Mouse (Mus musculus) heart, embryonic 11.5 days (tissue): ENCODE measurements around the gene Adcy5. TPM values are rescaled to one million over a fixed set of nuclear protein-coding genes. Genes with fewer than 3 reads are reported as not detected.

Experiments
- ATAC-seq: fragments of 200-750 bp; cut with Nextera tagmentation; replicated peaks from 2 replicates; pipeline ENCODE4 v1.8.0; 2017; ENCODE audit warnings: moderate library complexity; ENCODE audit not compliant: insufficient number of reproducible peaks, low FRiP score, low TSS enrichment
- H3K27ac ChIP-seq: fragments of 300-500 bp; sonication (generic); 2 replicates; pipeline ENCODE4 v1.5.1; 2014; ENCODE audit warnings: mild to moderate bottlenecking, low read depth, low read length
- H3K27me3 ChIP-seq: fragments of 300-500 bp; sonication (generic); 2 replicates; pipeline ENCODE4 v1.6.1; 2014; ENCODE audit warnings: mild to moderate bottlenecking, low read length, mixed read lengths; ENCODE audit not compliant: control insufficient read depth, insufficient read depth
- H3K36me3 ChIP-seq: fragments of 300-500 bp; sonication (generic); 2 replicates; pipeline ENCODE4 v1.6.1; 2014; ENCODE audit warnings: mild to moderate bottlenecking, low read length, moderate library complexity, mixed read lengths; ENCODE audit not compliant: control insufficient read depth, insufficient read depth
- H3K4me1 ChIP-seq: fragments of 300-500 bp; sonication (generic); 2 replicates; pipeline ENCODE4 v1.6.1; 2014; ENCODE audit warnings: low read length; ENCODE audit not compliant: control insufficient read depth, insufficient read depth
- H3K4me2 ChIP-seq: fragments of 300-500 bp; sonication (generic); 2 replicates; pipeline ENCODE4 v1.6.1; 2014; ENCODE audit warnings: mild to moderate bottlenecking, moderate library complexity
- H3K4me3 ChIP-seq: fragments of 300-500 bp; sonication (generic); 2 replicates; pipeline ENCODE4 v1.5.1; 2014; ENCODE audit warnings: low read depth, low read length
- H3K9ac ChIP-seq: fragments of 300-500 bp; sonication (generic); 2 replicates; pipeline ENCODE4 v1.6.1; 2014; ENCODE audit warnings: mild to moderate bottlenecking, low read depth, low read length, moderate library complexity
- H3K9me3 ChIP-seq: fragments of 300-500 bp; sonication (generic); replicated peaks from 2 replicates; pipeline ENCODE4 v1.6.1; 2016; ENCODE audit warnings: low read length; ENCODE audit not compliant: control insufficient read depth
- WGBS: fragments of 180-500 bp; shearing (Covaris S2); extraction: QIAGEN DNeasy Blood & Tissue Kit; methylation state at CpG from one replicate; pipeline ENCODE4 v1.1.7; 2014; ENCODE audit not compliant: insufficient replicate concordance; 5-methylcytosine and 5-hydroxymethylcytosine counted together
- polyA plus RNA-seq: library from polyadenylated mRNA; unstranded; fragments of >200 nt; fragmentation: Nextera tagmentation; extraction: Ambion mirVana; gene quantifications from 2 replicates; pipeline ENCODE4 v1.2.1, GENCODE M21; 2014

Gene Adcy5
- polyA plus RNA-seq, 1 experiment from 2014 or later, result 5.6 TPM

DNA sequence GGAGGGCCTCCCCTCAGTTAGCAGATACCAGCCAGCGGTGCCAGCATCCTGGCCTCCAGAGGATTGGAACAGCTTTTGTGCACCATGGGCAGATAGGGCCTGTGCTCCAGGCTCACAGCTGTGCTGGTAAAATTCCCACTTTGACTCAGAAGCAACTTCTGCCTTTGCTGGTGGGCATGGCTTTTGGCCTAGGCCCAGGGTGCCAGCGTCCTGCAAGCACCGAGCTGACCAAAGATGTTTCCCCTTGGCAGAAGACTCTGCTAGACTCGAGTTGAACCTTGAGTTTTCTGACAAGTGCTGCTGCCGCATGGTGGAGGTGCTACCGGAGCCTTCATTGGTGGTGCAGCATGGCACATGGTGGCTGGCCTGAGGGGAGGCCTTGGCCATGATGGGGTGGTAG lies 149.0 kb downstream of the Adcy5 start:
- H3K27me3 ChIP-seq, result no peaks in the 10 kb centered on the region
- peaks cover 7% of the 10 kb centered on the region; the same call in 1 of the 2 replicates for H3K36me3 ChIP-seq
- H3K4me2 ChIP-seq, result no peak overlapping the region
- no peak overlapping the region for H3K27ac ChIP-seq
- no peak for ATAC-seq
- H3K9me3 ChIP-seq, result no peaks in the 10 kb centered on the region
- H3K4me1 ChIP-seq, result peaks cover 5% of the 10 kb centered on the region; the same call in 1 of the 2 replicates
- H3K4me3 ChIP-seq, result no peak overlapping the region
- H3K9ac ChIP-seq, result no peak overlapping the region
- WGBS, result 88% methylated on average over 6 of the region's 6 CpGs

DNA sequence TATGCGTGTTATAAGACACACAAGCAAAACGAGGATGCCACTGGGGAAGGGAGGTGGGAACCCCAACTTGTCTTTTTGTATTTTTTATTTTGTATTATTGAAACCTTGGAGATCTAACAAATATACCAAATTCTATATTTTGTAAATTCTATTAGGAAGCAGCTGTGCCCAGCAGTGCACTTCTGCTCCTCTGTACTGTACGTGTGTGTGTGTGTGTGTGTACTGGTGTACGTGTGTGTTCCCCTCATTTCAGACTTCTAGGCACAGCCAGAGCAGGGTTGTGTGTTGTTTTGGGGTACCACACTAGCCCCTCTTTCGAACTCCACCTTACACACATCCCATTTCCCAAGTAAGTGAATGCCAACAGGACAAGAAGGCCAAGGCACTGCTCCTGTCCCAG lies 149.7 kb downstream of the Adcy5 start:
- H3K27me3 ChIP-seq, result no peaks in the 10 kb centered on the region
- H3K4me3 ChIP-seq, result no peak overlapping the region
- peaks cover 5% of the 10 kb centered on the region; the same call in 1 of the 2 replicates for H3K4me1 ChIP-seq
- no peak overlapping the region for H3K4me2 ChIP-seq
- H3K9me3 ChIP-seq, result no peaks in the 10 kb centered on the region
- H3K27ac ChIP-seq, result no peak overlapping the region
- no peak for ATAC-seq
- H3K9ac ChIP-seq, result no peak overlapping the region
- WGBS, result 85% methylated on average over 5 of the region's 5 CpGs
- H3K36me3 ChIP-seq, result peaks cover 5% of the 10 kb centered on the region; the same call in 1 of the 2 replicates

DNA sequence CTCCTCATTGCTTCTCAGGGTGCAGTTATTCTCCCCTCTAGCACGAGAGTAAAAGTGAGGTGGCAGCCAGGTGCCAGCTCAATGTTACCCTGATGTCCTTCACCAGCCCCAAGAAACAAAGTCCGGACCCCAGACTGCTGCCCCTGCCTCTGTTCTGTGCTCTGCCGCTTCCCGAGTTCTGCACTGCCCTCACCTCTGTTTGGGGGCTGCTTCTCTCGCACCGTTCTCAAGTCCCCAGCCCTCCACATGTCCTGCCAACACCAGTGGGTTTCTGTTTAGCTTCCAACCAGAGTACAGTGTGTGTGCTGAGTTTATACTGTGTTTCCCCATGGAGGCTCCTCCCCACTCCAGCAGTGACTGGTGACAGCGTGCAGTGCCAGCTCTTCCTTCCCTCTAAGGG lies 150.5 kb downstream of the Adcy5 start:
- peaks cover 5% of the 10 kb centered on the region; the same call in 1 of the 2 replicates for H3K4me1 ChIP-seq
- H3K27ac ChIP-seq, result no peak overlapping the region
- no peak overlapping the region for H3K4me3 ChIP-seq
- no peak overlapping the region for H3K9ac ChIP-seq
- H3K9me3 ChIP-seq, result no peaks in the 10 kb centered on the region
- H3K27me3 ChIP-seq, result no peaks in the 10 kb centered on the region
- H3K36me3 ChIP-seq, result no peaks in the 10 kb centered on the region; the same call in 1 of the 2 replicates
- ATAC-seq, result no peak
- 80% methylated on average over 7 of the region's 7 CpGs for WGBS
- H3K4me2 ChIP-seq, result no peak overlapping the region

DNA sequence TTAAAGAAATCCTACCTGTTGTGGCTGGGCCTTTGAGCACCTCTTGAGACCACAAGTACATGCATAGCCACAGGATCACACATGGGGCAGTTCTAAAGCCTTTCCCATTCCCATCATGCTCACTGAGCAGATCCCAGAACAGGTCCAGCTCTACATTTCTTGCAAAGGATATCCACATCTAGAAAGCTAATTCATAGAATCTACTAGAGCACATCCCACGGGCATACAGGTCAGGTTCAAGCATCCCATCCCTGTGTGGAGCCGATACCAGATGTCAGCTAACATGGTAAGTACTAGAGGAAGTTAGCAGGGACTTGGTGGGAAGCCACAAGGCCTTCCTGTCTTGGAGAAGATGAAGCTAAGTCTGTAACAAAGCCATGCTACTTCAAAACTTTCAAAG lies 152.0 kb downstream of the Adcy5 start:
- Histone ChIP-seq H3K4me1 (peaks cover 10% of the 10 kb centered on the region), H3K4me3 (no peak overlapping the region), H3K9ac (no peak overlapping the region), H3K36me3 (no peaks in the 10 kb centered on the region; the same call in 1 of the 2 replicates), H3K4me2 (no peak overlapping the region), H3K27me3 (no peaks in the 10 kb centered on the region), H3K9me3 (no peaks in the 10 kb centered on the region), H3K27ac (no peak overlapping the region)
- WGBS, result 88% methylated on average over 2 of the region's 2 CpGs
- ATAC-seq, result no peak

- Histone ChIP-seq H3K4me2 (no peak overlapping the region), H3K36me3 (no peaks in the 10 kb centered on the region; the same call in 1 of the 2 replicates), H3K27me3 (no peaks in the 10 kb centered on the region), H3K9ac (no peak overlapping the region), H3K4me1 (peaks cover 10% of the 10 kb centered on the region), H3K27ac (no peak overlapping the region), H3K4me3 (no peak overlapping the region), H3K9me3 (no peaks in the 10 kb centered on the region)
- WGBS, result 64% methylated on average over 2 of the region's 2 CpGs
- no peak for ATAC-seq
These were observed 152.7 kb downstream of the Adcy5 start for GRCm38 (mm10) chr16:35307331-35307730.

DNA sequence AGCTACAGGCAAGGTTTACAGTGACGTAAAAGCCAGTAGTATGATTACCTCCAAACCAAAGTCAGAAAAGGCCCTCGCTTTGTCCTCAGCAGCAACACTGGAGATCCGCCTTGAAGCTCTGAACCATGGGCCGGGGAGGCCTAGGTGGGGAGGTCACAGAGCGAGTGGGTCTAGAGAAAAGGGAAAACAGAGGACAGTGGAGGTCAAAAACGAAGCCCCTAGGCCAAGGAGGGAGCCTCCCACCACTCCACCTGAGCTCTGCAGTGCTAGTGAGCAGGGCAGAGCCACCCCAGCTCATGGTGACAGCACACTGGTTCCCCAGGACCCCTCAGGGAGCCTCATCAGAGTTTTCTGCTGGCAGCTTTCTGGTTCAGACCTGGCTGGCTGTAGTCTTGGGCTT lies 153.3 kb downstream of the Adcy5 start:
- no peak overlapping the region for H3K4me2 ChIP-seq
- no peak overlapping the region for H3K27ac ChIP-seq
- no peak overlapping the region for H3K4me3 ChIP-seq
- H3K9ac ChIP-seq, result no peak overlapping the region
- 76% methylated on average over 6 of the region's 6 CpGs for WGBS
- no peak for ATAC-seq
- H3K9me3 ChIP-seq, result no peaks in the 10 kb centered on the region
- H3K4me1 ChIP-seq, result peaks cover 10% of the 10 kb centered on the region
- no peaks in the 10 kb centered on the region; the same call in 1 of the 2 replicates for H3K36me3 ChIP-seq
- H3K27me3 ChIP-seq, result no peaks in the 10 kb centered on the region

DNA sequence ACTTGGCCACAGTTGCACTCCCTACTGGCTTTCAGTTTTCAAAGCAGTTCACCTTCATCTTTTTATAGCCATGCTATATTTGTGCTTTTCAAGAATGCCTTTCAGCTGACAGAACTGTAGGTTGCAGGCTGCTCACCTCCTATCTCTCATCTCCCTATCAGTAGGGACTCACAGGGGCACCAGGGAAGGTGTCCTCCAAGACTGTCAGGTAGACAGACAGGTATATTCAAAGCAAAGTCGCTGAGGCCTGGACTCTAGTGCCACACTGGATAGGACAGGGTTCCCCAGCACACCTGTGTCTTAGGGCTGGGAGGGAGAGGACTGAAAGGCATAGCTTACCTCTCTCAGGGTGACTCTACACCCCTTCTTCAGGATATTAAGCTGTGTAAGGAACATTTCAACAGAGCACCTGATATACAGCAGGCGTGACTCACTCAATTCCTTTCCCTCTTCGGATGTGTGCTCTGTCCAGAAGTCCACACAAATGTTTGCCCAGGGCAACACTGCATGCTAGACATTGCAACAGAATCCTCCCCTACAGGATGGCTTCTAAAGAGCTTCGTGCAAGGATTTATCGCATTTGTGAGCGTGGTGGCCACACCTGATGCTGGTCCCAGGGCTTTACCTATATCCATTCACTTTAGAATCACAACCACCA lies 153.9 kb downstream of the Adcy5 start:
- Histone ChIP-seq H3K27me3 (no peaks in the 10 kb centered on the region), H3K36me3 (no peaks in the 10 kb centered on the region; the same call in 1 of the 2 replicates), H3K4me2 (no peak overlapping the region), H3K4me1 (peaks cover 10% of the 10 kb centered on the region), H3K27ac (no peak overlapping the region), H3K9ac (no peak overlapping the region), H3K9me3 (no peaks in the 10 kb centered on the region), H3K4me3 (no peak overlapping the region)
- ATAC-seq, result no peak
- WGBS, result 82% methylated on average over 6 of the region's 6 CpGs

- WGBS, result 82% methylated on average over 4 of the region's 4 CpGs
- Histone ChIP-seq H3K27ac (no peak overlapping the region), H3K4me1 (peaks cover 10% of the 10 kb centered on the region), H3K4me2 (no peak overlapping the region), H3K36me3 (no peaks in the 10 kb centered on the region), H3K4me3 (no peak overlapping the region), H3K9me3 (no peaks in the 10 kb centered on the region), H3K27me3 (no peaks in the 10 kb centered on the region), H3K9ac (no peak overlapping the region)
- ATAC-seq, result no peak
These were observed 155.0 kb downstream of the Adcy5 start for GRCm38 (mm10) chr16:35309634-35310033.

GRCm38 (mm10) chr16:35310551-35311110 lies 156.0 kb downstream of the Adcy5 start:
- ATAC-seq, result no peak
- H3K27ac ChIP-seq, result no peak overlapping the region
- no peak overlapping the region for H3K4me2 ChIP-seq
- no peaks in the 10 kb centered on the region for H3K27me3 ChIP-seq
- H3K36me3 ChIP-seq, result no peaks in the 10 kb centered on the region
- no peaks in the 10 kb centered on the region for H3K9me3 ChIP-seq
- 13% methylated on average over 2 of the region's 2 CpGs for WGBS
- H3K9ac ChIP-seq, result no peak overlapping the region
- H3K4me1 ChIP-seq, result peaks cover 10% of the 10 kb centered on the region
- H3K4me3 ChIP-seq, result no peak overlapping the region
